Mouse (Mus musculus): ENCODE results near the gene Saa3.

DNA sequence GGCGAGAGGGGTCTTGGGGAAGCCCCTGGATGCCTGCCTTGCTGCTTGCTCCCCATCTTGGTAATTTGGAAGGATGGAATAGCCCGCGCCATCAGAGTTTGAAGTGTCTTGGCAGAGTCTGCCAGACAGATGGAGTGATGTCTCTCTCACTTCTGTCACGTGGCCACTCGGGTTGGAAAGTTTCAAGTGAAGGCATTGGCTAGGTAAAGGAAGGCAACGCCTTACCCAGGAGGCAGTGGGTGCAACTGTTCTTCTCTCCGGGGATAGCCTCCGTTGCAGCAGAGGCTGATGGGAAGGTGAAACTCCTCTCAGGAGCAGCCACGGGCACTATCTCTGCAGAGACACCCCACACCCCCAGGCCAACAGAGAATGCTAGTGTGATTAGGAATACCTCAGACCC, 5.0 kb upstream of the Saa3 start:
- TF ChIP-seq CTCF (IDR thresholded peaks at IDR 0.05; ENCODE audit: low read depth, low read length) = no peak
- no peak for TF ChIP-seq POLR2A (IDR thresholded peaks at IDR 0.05; ENCODE audit: insufficient read depth, low read length)

Data from ES-Bruce4 (cell line).